Mouse (Mus musculus) heart, adult 11 months (tissue): ENCODE data around the gene Bzw1.

Source experiments
- DNase-seq: peaks from one replicate; pipeline ENCODE4 v3.0.0; 2022

Gene Bzw1

DNA sequence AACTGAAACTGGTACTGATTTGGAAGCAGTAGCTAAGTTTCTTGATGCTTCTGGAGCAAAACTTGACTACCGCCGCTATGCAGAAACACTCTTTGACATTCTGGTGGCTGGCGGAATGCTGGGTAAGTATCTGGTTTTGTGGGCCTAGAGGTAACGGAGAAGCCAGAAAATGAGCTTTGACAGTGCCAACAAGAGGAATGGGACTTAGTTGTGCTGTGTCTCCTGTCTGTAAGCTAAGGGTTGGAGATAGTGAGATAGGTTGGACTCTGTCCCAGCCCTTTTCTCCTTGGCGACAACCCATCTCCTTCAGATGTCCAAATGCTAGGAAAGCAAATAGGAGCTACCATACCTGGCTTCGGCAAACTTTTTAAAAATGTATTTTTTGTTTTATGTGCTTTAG lies 5.0 kb downstream of the Bzw1 start:
- DNase-seq = peak; percentile 54

- DNase-seq = peak; percentile 51
Observed at GRCm38 (mm10) chr1:58401396-58401795, 8.7 kb downstream of the Bzw1 start.

DNA sequence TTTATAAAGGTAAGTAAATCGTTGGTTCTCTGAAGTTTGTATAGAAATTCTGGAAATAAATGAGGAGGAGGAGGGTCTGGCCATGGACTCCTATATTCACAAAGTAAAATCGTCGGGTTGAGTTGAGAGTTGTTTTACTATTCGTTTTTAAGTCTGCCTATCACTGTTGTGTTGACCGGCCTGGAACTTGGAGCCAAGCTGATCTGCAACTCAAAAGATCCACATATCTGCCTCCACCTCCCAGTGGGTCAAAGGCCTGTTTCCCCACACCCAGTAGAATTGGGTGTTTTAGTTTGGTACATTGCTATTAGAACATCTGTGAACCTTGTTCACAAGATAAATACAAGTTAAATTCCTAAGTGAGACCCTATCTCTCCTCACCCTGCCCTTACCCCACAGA lies 11.0 kb downstream of the Bzw1 start:
- peak; percentile 55 for DNase-seq

DNA sequence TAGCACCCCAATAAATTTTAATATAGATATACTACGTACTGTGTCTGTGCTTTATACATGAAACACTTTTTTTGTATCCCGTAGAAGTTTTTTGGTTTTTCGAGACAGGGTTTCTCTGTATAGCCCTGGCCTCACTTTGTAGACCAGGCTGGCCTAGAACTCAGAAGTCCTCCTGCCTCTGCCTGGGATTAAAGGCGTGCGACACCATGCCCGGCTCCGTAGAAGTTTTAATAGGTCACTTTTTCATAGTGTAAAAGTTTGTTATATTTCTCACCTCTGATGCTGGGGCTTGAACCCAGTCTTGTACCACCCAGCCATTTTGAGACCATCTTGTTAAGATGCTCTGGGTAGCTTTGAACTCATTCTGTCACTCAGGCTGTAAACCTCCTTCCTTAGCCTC lies 14.6 kb downstream of the Bzw1 start:
- DNase-seq = peak; percentile 68

DNA sequence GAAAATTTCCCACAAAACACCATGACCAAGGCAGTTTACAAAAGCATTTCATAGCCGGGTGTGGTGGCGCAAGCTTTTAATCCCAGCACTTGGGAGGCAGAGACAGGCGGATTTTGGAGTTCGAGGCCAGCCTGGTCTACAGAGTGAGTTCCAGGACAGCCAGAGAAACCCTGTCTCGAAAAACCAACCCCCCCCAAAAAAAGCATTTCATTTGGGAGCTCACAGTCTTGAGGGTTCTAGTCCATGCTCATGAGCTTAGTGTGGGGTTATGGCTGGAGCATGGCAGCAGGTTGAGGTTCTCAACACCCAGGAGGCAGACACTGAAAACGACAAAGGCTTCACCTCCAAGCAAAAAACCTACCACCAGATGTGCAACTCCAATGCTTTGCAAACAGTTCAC lies 15.4 kb downstream of the Bzw1 start:
- peak; percentile 72 for DNase-seq

DNA sequence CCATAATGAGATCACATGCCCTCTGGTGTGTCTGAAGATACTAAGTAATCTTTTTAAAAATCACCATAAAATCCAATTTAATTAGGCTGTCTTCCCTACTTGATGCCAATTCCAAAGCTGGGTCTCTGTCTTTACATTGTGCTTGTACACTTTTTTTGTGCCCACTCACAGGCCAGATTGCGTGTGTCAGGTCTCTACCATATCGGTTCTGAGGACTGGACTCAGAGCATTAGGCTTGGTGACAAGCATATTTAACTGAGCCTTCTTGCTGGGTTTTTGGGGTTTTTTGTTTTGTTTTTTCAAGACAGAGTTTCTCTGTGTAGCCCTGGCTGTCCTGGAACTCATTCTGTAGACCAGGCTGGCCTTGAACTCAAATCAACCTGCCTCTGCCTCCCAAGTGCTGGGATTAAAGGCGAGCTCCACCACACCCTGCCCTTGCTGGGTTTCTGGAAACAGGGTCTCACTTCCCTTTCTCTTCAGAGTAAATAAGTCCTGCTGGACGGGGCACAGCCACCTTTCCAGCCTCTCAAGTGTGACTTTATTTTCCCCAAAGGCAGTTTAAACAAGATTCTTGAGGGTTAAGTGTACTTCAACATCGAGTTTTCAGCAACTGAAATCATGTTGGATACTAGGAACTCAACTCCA lies 17.0 kb downstream of the Bzw1 start:
- DNase-seq = peak; percentile 84

GRCm38 (mm10) chr1:58410198-58410588 lies 17.5 kb downstream of the Bzw1 start:
- DNase-seq = no peak

GRCm38 (mm10) chr1:58410776-58411175 lies 18.1 kb downstream of the Bzw1 start:
- peak; percentile 66 for DNase-seq

DNA sequence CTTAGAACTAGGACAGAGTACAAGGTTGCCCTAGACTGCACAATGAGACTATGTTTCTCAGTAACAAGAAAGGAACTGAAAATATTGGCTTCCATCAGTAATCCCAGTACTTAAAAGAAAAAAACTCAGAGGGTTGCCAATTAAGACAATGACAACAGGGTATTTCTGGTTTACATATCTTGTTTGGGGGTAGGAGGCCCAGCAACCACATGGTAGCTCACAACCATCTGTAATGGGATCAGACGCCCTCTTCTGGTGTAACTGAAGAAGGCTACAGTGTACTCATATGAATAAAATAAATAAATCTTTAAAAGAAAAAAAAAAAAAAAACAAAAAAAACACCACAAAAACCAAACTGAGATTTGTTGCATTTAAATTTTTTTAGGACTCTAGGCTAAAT lies 22.7 kb downstream of the Bzw1 start:
- no peak for DNase-seq

DNA sequence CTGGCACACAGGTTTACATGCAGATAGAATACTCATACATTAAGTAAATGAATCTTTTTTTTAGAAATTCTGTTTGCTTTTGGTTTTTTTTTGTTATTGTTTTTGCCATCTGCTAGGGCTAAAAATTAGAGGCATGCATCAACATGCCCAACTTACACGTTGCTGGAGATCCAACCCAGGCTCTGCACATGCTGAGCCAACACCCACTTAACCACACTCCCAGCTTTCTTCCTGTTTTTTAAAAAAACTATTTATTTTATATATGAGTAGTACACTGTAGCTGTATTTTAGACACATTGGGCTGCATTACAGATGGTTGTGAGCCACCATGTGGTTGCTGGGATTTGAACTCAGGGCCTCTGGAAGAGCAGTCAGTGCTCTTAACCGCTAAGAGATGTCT lies 23.4 kb downstream of the Bzw1 start:
- no peak for DNase-seq

DNA sequence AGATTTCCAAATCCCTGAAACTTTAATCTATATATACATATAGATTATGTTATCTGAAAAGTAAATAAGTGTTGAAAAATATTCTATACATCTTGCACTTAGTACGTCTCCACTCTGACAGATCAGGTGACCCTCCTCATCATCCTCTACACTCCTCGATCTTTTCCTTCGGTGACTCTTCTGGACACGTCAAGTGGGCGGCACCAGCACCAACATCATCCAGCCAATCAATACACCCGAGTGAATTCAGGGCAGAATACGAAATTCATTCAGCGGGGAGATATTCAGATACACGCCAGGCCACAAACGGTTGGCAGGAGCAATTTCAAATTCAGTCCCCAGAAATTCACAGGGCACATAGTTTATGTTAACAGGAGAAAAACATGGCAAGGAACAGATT lies 27.3 kb downstream of the Bzw1 start:
- DNase-seq = no peak

DNA sequence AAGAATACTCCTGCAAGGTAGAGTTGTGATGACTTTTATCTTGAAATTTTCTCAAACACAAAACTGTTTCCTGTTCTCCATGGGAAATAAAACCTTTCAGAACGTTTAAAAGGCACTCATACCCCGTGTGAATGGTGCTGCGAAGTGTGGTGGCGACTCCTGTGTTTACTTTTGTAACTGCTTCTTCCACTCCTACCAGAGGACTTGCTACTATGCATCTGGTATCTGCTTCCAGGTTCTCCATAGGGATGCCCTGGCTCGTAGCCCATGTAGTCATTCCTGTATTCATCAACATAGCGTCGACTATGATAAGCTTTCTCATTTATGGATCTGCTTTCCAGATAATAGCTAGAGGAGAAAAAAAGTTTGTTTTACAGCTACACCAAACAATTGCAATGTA lies 28.3 kb downstream of the Bzw1 start:
- DNase-seq = no peak

GRCm38 (mm10) chr1:58422879-58423278 lies 30.2 kb downstream of the Bzw1 start:
- DNase-seq = peak; percentile 95

DNA sequence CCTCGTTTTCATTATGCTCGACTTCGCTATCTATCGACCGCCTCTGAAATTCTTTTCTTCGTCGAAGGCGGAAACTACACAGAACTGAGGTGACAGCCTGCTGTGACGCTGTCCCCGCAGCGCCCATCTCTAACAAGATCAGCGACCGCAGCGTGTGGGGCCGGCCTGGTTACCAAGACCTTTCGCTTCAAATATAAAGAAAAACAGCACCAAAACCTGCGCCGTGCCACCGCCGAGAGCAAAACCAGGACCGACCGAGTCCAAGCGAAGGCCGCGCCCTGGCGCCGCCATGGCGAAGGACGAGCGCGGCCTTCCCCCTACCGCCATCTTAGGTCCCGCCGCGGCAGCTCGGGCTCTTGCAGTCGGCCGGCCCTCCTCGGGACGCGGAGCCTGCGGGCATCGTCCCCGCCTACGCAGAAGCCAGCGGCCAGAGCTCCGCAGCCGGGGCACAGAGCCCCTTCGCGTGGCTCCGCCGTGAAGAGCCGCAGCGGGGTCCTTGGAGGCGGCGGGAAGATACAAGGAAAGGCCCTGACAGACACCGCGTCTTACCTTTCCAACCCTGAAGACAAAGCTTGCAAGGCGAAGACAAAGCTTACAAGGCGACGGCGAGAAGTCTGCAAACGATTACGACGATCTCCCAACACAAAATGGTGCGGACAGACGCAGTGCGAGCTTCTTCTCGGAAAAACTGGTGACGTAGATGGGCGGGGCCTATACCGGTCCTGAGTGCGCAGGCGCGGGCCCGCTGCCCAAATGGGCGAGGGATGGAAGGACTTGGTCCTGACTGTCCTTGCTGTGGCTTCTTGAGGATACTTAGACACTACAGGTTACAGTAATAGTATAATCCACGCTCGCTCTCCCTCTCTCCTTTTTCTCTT lies 30.9 kb downstream of the Bzw1 start, which contains the start of gene Clk1:
TSS of gene Clk1 (minus strand) at position 696 of the 878 bp plus-strand sequence.
- DNase-seq = peak; percentile 100

DNA sequence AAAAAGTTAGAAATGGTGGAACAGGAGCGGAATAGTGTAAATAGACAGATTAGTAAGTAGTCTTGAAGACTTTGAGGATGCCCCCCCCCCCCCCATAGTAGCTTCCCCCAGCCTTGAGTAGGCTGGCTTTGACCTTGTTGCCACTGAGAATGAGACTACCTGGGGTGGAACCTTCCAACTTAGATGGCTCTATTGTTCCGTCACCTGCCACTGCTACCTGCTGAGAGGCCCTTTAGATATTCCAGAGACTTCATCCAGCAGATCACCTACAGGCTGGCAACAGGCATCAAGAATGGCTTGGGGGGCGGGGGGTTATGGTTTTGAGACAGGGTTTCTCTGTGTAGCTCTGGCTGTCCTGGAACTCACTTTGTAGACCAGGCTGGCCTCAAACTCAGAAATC lies 31.9 kb downstream of the Bzw1 start:
- no peak for DNase-seq

DNA sequence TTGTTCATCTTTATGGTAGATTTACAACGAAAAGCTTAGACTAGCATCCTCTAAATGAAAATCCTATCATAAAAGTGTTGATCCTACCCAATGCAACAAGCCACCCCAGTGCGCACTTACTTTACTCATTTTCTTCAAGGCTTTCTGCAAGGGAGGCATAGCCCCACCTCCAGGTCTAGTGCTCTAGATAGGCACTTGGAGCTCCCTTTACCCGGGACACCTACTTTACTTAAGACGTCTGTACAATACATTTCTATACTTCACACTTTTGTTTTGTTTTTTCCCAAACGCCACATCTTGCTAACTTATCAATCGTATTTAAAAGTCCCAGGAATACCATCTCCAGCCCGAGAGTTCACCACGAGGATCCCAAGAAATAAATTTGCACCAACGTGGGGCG lies 52.0 kb downstream of the Bzw1 start:
- no peak for DNase-seq

DNA sequence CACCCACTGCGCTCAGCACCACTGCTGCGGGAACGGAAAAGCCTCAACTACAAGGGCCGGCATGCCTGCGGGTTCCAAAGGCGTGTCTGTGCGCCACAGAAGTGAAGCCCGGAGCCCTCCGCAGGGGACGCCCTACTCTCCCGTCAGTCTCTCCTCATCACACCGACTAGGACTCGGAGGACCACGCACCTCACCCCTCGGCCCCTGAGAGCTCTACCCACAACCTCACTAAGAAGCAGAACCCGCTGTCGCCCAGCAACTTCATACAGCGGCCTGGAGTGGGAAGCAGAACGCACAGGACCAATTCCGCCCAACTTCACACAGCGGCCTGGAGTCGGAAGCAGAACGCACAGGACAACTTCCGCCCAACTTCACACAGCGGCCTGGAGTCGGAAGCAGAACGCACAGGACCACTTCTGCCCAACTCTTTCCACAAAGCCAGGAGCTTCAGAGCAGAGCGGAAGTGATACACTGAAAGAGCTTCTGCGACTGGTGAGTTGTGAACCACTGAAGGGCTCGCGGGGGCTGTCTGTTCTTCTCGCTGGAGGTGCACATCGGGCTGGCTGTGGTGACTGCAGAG lies 52.5 kb downstream of the Bzw1 start, which contains the start of the genes Nif3l1 and Ppil3:
TSS of gene Nif3l1 (plus strand) at position 9 of the 580 bp plus-strand sequence.
TSS of gene Ppil3 (minus strand) at position 344 of the 580 bp plus-strand sequence.
- peak; percentile 99 for DNase-seq

- no peak for DNase-seq
Observed at GRCm38 (mm10) chr1:58445861-58446260, 53.2 kb downstream of the Bzw1 start.

DNA sequence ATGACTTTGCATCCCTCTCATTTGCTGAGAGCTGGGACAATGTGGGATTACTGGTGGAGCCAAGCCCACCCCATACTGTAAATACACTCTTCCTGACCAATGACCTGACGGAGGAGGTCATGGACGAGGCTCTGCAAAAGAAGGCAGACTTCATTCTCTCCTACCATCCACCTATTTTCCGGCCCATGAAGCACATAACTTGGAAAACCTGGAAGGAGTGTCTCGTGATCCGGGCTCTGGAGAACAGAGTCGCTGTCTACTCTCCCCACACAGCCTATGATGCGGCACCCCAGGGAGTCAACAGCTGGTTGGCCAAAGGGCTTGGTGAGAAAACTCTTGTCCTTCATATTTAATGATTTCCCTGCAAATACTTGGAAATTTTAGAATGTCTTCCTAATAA lies 55.1 kb downstream of the Bzw1 start:
- no peak for DNase-seq

DNA sequence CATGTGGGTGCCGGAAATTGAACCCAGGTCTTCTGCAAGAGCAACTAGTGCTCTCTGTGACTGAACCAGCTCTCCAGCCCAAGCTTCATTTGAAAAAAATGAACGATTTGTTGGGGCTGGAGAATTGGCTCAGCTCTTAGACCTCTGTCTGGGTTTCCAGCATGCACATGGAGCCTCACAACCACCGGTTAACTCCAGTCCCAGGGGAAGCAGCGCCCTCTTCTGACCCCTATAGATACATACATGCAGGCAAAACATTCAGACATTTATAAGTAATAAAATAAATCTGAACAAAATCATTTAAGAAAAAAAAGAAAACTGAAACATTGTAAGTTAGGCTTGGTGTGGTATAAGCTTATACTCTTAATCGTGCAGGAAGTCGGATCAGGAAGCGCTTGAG lies 55.7 kb downstream of the Bzw1 start:
- no peak for DNase-seq

GRCm38 (mm10) chr1:58454316-58454715 lies 61.6 kb downstream of the Bzw1 start:
- peak; percentile 59 for DNase-seq
